Mouse (Mus musculus): ENCODE results near the gene Gm45021.
"Not testable (repeated sequence)": the region's sequence is repeated elsewhere in the genome, so short reads cannot be mapped to it uniquely, and the experiment has no call there.

The Gm45021 gene

DNA sequence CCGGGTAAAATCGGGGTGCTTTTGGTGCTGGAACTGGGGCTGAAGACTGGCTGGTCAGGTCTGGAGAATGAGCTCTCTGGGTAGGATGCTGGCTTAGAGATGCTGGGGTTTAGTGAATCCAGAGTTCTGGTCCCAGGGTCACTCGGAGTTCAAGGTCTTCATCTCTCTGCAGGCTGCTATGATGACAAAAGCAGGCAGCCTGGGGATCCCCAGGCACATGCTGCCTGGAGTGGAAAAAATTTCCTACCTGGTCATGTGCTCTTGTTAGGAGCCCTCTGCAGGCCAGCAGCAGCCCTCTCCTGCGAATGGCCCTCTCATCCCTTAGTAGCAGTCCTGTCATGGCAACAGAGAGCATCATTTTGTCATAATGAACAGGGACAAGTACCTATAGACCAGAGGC lies 24.1 kb downstream of the Gm45021 start:
- DNase-seq (ENCODE audit: low spot score) = no peak

DNA sequence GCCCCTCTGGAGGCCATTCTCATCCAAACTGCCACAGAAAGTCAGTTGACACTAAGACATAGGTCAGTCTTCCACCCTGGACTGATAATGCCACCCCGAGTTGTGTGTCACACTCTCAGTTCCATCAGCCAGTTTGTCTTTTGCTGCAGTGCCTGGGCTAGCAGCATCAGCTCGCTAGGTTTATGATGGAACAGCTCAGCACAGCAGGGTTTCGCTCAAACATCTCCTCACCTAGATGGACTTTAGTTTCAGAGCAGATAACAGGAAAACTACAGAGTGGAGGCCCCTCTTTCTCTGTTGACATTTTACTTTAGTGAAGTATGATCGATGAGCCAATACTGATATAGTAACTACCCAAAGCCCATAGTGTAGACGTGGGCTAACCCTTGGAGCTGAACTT lies 25.3 kb downstream of the Gm45021 start:
- DNase-seq (ENCODE audit: low spot score) = no peak

DNA sequence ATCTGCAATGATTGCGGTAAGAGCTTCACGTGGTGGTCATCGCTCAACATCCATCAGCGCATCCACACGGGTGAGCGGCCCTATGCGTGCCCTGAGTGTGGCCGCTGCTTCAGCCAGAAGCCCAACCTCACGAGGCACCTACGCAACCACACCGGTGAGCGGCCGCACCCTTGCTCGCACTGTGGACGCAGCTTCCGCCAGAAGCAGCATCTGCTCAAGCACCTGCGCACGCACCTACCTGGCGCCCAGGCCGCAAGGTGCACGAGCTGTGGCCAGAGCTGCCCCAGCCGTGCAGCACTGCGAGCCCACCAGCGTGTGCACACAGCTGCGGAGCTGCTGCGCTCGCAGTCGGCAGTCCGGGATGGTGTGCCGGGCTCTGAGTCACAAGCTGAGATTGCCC lies 30.6 kb downstream of the Gm45021 start:
- no peak for DNase-seq (ENCODE audit: low spot score)

DNA sequence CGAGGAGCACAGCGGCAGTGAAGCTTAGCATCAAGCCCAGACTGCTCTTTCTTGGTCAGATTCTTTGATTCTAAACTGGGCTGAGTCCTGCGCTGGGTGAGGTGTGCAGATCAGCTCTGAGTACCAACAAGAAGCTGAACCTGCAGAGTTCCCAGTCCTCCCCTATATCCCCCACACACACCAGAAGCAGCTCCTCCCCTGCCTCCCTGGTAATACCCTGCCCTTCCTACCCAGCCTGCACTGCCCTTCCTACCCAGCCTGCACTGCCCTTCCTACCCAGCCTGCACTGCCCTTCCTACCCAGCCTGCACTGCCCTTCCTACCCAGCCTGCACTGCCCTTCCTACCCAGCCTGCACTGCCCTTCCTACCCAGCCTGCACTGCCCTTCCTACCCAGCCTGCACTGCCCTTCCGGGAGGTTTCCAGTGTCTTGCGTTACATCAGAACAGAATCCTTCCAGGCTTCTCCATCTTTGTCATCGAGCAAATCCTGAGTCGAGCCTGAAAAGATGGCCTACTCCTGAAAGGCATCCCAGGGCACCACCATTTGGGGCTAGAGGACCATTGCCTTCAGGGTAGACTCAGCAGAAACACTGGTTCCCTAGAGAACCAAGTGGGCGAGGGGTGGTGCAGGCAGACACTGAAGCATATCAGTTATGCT lies 32.9 kb downstream of the Gm45021 start:
- not testable (repeated sequence) for DNase-seq (ENCODE audit: low spot score)

DNA sequence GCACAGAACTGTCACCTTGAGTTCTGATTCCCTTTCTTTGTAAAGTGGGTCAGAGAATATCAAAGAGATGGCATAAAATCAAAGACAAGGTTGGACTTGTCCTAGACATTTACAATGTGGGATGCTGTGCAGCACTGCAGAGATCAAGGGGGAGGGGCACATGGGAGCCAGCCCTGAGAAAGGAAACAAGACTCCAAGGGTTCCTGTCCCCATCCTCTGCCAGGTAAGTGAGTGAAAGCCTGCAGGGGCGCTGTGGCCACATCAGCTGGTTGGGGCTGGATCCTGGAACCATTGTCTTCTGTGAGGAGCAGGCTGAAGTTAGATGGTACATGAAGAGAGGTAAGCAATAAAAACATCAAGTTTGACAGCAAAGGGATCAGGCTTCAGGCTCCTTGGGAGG lies 34.0 kb downstream of the Gm45021 start:
- DNase-seq (ENCODE audit: low spot score) = no peak

DNA sequence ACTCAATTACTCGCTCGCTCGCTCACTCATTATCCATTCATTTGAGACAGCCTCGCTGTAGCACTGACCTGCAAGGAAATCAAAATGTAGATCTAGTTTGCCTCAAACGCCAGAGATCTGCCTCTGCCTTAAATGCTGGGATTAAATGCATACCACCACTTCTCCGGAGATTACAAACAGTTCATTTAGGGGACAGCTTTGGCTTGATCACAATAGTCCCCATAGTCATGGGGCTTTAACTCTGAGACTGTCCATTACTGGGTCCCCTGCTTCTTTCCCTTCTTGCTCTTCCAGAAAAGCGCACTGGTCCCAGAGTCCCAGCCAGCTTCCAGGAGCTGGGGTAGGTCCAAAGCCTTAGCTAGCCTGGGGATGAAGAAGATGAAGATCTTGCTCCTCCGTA lies 37.1 kb downstream of the Gm45021 start, which contains the start of gene AI854703:
AI854703 (plus strand) TSS at position 301 of the 400 bp plus-strand sequence.
- DNase-seq (ENCODE audit: low spot score) = no peak

DNA sequence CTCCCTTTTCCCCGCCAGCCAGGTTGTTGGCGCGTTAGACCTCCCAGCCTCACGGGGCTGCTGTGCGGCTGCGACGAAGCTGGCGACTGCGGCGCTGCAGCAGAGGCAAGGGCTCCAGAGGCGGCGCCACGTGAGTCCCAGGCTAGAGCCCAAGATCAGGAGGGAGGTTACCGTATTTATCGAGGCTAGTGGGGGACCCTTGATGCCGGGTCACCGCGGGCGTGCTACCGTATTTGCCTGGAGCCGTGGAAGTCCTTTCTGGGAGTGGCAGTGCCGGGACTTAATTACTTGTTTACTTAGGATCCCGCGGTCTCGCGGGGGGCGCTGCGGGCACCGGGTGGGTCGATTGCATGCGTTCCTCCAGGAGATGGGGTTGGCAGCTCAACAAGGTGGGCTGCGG lies 37.6 kb downstream of the Gm45021 start:
- DNase-seq (ENCODE audit: low spot score) = peak; percentile 76

DNA sequence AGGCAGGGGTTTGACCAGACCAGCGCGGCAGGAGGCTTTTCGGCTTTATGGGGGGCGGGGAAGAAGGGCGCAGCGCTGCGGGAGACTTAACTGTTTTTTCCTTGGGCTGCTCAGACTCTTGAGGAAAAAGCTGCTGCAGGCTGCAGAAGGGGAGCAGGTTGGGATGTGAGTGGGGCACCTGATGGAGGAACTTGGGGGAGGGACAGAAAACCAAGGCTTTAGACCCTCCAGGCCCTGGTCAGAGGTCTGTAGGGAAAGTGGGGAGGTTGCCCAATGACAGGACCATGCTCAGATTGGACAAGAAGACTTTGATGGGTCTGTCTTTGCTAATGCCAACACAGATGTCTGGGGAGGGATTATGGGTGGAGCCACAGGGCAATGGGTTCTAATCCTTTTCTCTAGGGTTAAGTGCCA lies 38.1 kb downstream of the Gm45021 start:
- no peak for DNase-seq (ENCODE audit: low spot score)

DNA sequence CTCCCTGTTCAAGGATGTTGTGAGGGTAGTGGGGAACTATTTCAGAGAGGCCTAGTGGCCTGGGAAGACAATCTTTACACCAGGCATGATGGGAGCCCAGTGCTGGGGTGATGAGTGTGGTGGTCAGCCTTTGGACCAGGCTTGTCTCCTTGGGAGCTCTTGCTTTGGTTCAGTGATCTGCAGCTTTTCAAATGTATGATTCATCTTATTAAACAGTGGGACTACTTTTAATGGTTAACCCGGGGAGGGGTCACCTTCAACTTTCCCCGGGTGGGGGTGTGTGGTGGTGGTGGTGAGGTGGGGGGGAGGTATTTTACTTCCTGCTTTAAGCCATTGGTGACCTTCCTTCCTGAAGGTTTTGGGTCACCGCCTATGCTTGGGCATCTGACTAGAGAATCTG lies 39.0 kb downstream of the Gm45021 start:
- no peak for DNase-seq (ENCODE audit: low spot score)

DNA sequence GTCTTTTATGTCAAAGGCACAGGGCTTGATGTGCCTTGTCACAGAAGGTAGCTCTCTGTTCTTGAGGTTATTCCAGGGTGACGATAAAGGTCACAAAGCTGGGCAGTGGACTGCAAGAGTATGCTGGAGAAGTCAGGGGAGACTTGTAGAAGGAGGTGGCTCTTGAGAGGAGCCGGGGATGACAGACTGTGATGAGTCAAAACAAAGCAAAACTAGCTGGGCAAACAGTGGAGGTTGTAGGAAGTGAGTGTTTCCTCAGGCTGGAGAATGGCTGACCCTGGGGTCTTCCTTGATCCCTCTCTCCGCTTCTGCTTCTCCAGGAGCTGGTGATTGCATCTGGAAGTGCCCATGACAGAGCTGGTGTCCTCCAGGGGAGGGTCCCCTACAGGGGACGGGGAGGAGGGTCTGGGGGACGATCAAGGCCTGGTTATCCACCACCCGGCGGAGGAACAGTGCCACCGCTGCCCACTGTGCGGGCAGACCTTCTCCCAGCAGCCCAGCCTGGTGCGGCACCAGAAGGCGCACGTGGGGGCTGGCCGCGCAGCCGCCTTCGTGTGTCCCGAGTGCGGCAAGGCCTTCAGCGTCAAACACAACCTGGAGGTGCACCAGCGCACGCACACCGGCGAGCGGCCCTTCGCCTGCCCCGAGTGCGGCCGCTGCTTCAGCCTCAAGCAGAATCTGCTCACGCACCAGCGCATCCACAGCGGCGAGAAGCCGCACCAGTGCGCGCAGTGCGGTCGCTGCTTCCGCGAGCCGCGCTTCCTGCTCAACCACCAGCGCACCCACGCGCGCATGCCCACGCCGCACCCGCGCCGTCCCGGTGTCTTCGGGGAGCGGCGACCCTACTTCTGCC lies 39.6 kb downstream of the Gm45021 start:
- DNase-seq (ENCODE audit: low spot score) = peak; percentile 28

DNA sequence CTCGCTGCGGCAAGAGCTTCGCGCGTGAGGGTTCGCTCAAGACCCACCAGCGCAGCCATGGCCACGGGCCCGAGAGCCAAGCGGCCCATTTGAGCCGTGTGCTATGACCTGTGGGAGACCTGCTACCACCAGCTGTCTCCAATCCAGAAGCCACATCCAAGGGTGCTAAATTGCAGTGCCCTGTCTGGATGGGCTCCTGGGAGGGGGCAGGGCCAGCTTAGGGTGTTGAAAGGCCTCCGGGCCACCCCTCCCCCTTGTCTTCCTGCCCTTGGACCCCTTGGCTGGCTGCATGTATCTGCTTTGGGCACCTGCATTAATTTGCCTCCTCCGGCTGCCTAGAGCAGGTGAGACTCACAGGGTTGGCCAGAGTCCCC lies 40.2 kb downstream of the Gm45021 start:
- DNase-seq (ENCODE audit: low spot score) = peak; percentile 20

DNA sequence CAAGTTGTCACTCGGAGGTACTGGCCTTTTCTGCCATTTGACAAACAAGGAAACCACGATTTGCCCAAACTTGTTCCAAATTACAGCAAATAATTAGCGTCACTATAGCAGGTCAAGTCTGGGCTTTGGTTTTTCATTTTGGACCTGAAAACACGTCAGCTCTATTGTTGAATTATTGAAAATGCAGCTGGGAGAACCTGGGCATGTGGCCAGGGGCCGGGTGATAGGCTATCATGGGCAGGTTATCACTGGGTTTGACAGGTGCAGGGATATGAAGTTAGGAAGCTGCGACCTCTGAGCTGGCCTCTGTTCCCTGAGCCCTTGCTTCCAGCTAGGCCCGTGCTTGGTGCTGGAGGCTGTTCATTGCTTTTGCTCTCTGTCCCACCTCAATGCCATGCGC lies 41.4 kb downstream of the Gm45021 start:
- no peak for DNase-seq (ENCODE audit: low spot score)

DNA sequence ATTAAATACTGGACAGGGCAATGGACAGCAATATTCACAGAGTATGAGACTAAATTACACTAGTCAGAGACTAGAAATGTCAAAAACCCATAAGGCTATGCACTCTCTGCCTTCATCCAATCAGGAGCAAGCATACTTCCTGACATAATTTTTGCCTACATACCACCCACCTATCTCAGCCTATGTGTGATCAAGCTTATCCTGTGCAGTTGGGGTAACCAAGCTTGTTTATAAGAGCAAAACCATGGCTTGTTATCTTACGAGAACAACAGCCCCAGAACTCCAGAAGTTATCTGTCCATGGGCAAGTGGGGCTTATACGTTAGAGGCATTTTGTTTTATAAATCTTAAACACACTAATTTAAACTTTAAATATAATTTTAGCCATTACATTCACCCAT lies 45.7 kb downstream of the Gm45021 start:
- no peak for DNase-seq (ENCODE audit: low spot score)

DNA sequence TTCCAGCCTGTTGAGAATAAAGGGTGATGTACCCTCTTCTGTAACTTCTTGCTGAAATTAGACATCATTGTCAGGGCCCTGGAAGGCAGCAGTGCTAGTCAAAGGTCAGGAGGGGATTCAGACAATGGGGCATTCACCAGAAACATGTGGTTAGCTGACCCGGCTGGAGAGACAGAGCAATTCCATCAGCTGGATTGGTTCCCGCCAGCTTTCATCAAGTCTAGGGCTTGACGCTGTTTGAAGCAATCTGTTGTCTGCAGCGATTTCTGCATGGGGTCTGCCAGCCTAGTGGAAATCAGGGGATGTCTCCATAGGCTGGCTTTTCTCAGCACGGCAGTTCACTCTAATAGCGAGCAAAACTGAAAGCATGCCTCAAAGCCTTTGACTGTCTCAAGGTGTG lies 47.1 kb downstream of the Gm45021 start:
- peak; percentile 46 for DNase-seq (ENCODE audit: low spot score)

DNA sequence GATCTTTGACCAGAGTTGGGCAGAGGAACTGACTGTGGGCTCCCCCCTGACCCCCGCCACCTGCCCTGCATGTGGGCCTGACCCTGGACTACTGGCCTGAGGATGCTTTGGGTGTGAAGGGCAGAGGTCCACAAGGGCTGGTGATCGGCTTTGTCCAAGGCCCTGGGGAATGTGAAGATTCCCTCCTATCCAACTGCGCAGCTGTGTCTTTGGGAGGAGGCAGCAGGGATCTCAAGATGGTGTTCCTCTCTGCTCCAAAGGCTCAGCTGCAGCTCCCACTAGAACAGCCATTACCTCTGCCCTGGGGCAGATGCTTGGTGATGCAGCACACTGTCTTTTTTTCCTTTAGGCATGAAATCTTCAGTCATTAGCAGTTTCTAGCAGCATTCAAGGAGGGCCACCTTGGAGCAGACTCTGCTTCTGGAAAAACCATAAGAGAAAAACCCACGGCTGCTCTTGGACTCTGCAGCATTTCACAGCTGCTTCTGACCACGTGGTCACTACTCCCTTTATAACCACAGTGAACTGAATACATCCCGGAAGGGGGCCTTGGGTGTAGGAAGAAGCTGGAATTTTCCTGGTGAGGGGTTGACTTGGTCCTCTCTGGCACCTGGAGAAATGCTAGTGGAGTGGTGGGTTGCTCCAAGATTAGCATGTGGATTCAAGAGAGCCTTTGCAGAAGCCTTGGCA lies 48.5 kb downstream of the Gm45021 start:
- DNase-seq (ENCODE audit: low spot score) = no peak

DNA sequence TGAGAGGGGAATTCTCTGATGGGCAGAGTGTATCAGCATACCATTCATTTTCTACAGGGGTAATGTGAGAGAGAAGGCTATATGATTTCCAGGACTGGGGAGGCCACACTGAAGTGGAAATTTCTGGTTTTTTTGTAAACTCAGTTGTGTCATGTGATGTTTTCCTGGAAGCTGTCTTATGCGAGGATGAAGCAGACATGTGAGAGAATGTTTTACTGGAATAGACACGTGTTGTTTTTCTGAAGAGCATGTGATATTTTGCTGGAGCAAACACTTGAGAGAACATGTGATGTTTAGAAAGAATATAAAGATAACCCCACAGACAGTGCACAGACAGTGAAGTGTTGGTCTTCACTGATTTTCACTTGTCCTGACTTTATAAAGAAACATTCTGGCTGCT lies 49.1 kb downstream of the Gm45021 start:
- no peak for DNase-seq (ENCODE audit: low spot score)

DNA sequence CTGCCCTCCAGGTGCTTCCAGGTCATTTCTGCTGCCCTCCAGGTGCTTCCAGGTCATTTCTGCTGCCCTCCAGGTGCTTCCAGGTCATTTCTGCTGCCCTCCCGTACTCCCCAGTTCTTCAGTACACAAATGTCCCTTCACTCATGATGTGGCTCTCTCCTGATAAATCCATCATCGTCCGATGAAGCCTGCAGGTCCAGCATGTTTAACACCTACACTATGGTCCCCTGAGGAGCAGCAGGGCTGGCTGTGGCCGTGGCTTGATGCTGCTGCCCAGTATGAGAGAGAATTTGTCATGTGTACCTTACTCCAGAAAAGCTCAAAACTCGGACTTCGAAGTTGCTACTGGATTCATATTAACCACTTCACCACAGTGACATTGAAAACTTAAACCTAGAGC lies 52.0 kb downstream of the Gm45021 start:
- no peak for DNase-seq (ENCODE audit: low spot score)

DNA sequence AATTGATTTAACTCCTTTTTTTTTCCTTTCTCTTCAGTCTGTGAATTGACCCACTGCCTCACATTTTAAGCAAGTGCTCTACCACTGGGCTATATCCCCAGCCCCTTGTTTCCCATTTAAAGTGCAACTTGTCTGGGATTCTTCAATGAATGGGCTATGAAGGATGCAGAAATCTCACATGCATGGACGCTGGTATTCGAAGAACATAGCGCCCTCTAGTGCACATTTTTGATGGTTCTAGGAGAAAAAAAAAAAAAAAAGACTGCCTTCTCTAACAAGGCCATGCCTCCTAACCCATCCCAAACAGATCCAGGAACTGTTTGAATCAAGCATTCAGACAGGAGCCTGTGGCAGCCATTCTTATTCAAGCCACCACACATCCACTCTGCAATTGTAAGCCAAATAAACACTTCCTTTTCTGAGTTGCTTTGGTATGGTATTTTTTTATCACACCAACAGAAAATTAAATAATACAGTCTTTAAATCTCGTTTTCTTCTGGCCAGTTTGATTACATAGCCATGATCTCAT lies 53.4 kb downstream of the Gm45021 start:
- peak; percentile 90 for DNase-seq (ENCODE audit: low spot score)

DNA sequence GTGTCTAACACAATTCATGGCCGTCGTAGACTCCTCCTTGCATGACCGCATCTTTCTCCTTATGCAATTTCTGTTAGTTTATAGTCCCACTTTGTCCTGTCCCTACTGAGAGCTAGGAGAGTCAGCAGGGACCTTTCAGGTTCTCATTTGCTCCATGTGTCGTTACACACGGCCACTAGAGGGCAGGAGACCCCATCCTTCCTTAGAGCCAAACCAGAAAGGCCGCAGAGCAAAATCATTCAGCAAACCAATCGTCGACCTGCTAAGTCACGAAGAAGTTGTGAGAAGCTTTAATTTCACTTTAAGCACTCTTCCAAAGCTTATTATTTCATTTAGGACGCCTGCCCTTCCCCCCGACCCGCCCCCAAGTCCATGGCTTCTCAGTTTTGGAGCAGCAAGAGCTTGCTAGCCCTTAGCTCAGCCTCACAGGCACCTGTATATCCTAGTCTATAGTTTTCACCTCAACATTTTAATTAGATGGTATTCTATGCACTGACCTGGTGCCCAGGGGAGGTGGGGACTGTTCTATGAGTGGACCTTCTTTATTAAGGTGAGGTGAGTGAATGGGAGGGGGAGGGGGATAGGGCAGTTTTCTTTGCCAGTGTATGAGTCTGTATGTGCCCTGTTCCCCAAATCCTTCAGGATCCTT lies 56.4 kb downstream of the Gm45021 start:
- peak; percentile 87 for DNase-seq (ENCODE audit: low spot score)

DNA sequence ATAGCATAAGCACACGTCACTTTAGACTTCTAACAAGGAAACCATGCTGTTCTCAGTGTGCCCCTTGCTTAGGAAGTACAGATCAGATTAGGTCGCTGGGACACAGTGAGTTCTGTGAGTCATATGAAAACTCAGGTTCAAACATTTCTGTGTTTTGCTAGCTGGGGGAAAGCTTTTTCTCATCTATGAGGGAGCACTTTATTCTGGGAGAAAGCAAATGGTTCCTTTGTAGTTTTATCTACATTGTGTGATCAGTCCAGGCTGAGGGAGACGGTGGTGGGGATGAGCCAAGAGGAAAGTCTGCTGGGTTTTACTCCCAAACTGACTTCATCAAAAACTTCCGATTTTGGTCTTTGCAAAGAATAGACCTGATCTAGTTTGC lies 56.9 kb downstream of the Gm45021 start:
- no peak for DNase-seq (ENCODE audit: low spot score)

DNA sequence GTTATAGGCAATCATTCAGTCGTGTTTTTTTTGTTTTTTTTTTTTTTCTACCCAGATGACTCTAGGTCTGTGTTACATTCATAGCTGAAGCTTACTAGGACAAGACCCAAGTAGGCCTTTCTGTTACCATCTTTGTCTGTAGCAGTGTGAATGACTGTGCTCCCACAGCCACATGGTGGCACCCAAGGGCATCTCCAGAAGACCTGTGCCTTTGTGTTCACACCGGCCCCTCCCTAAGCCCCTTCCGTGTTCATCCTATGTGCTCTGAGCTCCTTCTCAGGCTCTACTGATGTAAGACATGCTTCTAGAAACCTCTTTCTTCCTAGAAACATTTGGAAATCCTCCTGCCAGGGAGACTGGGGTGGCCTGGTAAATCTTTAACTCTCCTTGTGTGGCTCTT lies 57.6 kb downstream of the Gm45021 start, which contains the start of gene Gimap8:
Gimap8 (plus strand) TSS at position 240 of the 400 bp plus-strand sequence.
- peak; percentile 50 for DNase-seq (ENCODE audit: low spot score)

DNA sequence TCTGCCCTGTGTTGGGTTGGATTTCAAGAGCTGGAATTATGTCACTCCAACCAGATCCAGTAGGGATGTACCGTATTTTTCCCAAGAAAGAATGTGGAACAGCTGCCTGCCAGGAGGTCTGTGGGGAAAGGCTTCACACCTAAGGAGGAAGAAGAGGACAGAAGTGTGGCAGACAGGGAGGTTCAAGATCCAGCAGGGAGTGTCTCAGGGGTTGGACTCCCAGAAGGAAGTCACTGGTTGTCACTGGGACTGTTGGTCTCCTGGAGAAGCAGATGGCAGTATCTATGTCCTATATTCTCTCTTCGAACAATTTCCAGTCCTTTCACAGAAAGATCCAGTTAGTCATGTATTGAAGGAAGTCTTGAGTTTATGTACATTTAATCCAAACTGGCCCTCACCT lies 58.2 kb downstream of the Gm45021 start:
- DNase-seq (ENCODE audit: low spot score) = no peak

Measured in embryo, embryonic 10.5 days (tissue).